Mouse (Mus musculus): ENCODE data around the gene Jak2. TPM values are rescaled to one million over a fixed set of nuclear protein-coding genes. Genes with fewer than 3 reads are reported as not detected.

Gene Jak2
- 10 to 100 TPM; 27.2 to 31.4 TPM for total RNA-seq (2021)

- peak; percentile 90 for DNase-seq
Observed at GRCm38 (mm10) chr19:29251191-29251957, at the start of gene Jak2. Gene Jak2, plus strand, starts transcription at chr19:29251828.

GRCm38 (mm10) chr19:29203337-29203736, 48.3 kb upstream of the Jak2 start:
- no peak for DNase-seq

DNA sequence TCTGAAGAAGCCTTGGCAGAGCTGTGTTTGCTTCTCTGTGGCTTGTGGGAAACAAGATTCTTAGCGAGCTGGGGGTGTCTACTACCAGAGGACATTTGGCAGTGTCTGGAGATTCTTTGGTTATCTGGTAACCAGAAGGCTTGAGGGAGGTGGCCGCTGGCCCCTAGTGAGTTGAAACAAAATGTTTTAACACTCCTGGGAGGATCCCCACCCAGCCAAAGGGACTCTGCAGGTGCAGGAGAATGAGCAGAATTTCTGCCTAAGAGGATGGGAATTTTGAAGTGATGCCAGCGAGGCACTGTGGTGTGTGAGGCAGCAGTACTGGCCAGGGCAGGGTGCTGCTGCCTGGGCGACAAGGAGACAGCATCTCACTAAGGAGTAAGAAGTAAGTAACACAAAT, 47.0 kb upstream of the Jak2 start:
- DNase-seq, result no peak

DNA sequence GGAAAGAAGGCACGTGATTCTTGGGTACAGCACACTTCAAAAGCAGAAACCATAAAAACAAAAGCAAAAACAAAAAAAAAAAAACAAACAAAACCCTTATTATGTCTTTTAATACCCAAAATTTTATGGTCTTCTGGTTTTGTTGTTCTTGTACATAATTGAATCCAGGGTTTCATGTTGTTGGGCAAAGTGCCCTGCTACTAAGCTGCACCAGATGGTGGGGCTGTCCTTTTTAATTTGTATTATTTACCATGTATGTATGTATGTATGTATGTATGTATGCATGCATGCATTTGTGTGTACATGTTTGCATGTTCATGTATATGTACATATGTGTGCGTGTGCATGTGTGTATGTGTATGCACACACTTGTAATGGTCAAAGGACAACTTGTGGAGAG, 46.4 kb upstream of the Jak2 start:
- no peak for DNase-seq

DNA sequence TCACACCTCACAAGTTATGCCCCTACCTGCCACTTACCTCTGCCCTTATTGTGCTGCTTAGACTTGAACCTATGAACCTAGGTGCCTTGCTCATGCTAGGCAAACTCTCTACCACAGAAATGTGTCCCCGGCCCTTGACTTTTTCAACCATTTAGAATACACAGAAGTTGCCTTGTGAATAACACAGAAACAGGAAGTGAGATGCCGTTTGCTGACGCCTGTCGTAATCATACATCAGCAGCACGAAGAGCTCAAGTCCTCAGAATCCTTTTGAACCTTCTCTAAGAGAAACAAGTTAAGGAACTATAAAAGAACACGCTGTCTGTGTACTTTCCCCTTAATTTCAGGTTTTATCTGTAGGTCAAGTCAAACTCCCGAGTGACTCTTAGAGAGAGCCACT, 41.7 kb upstream of the Jak2 start:
- DNase-seq, result no peak

DNA sequence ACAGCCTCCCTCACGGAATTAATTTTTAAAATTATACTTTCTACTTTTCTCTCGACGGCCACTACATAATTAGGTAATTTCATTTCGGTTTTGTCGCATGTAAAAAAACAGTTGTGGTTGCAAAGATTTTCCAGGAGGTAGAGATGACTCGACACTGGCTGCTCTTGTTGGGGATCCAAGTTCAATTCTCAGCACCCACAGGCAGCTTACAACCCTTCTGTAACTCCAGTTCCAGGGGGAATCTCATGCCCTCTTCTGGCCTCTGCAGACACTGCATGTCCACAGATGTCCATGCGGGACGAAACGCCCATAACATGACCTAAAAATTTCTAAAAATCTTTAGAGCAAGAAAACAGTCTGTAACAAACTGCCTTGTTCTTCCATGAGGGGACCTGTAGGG, 41.3 kb upstream of the Jak2 start:
- DNase-seq, result no peak

DNA sequence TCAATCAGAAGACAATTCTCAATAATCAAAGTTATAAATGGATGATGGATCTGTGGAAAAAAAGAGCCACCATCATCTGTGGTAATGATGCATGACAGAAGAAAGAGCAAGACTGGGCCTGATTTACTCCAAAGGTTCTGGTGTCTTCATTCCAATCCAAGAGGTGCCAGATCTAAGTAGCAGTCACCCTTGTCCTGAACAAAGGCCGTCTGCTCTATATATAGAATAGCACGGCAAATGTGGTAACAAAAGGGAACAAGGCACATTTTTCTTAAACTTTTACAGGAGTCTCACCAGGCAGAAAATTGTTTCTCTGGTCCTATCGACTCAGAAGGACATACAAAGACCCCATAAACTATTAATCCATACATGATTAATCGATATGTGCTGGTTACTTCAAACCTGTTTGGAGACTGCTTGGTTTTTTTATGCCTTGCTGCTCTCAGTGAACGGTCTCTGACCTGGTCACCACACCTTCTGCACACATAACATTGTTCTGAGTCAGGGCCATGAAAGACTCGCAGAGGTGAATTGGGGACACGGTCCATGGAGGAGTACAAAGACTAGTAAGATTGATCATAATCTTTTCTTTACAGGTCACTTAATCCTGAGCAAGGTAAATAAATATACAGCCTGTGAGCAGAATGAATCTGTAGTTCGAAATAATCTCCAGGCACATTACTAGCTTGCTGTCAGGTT, 35.7 kb upstream of the Jak2 start:
- no peak for DNase-seq

DNA sequence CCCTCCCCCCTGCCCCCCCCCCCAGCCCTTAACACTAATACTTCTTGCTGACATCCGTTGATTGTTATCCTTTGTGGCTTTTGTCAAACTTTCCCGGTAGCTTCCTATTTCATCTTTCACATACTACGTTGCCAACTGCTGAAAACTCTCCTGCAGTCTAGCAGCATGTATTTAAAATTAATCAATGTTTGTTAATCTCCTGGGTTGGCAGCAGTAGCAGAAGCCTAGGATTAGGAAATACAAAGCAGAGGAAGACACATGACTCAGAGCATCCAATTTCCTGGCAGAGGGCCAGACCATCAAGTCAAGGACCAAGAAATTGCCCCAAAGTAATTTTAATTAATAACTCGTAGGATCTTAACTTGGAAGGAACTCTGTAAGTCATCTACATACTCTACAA, 29.8 kb upstream of the Jak2 start:
- no peak for DNase-seq

DNA sequence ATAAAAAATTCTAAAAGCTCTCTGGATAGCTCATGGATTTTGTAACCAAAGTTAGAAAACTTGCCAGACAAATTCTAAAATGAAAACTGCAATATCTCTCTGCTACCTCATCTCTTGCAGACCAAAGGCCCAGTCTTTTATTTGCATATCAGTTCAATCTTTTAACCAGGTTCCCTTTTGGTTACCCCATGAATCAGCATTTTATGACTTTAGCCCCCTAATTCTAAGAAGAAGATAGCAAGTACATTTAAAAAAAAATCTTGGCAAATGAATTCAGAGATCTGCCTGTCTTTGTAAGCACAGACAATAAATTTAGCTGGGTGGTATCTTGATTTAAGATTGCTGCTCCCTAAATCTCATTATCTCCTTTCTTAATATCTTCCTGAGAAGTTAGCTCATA, 26.7 kb upstream of the Jak2 start:
- no peak for DNase-seq

DNA sequence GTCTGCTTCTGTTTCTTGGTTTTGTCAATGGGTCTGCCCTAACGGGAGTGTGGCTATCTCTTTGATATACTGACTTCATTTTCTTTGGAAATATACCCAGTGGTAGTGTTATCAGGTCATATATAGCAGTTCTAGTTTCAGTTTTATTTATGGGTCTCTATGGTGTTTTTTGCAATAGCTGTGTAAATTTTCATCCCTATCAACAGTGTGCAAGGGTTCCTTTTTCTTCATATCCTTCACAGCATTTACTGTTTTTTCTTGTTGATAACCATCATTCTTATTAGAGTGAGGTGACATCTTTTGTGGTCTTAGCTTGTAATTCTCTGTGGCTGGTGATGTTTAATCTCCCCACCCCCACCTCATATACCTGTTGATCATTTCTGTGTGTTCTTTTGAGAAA, 24.6 kb upstream of the Jak2 start:
- no peak for DNase-seq

DNA sequence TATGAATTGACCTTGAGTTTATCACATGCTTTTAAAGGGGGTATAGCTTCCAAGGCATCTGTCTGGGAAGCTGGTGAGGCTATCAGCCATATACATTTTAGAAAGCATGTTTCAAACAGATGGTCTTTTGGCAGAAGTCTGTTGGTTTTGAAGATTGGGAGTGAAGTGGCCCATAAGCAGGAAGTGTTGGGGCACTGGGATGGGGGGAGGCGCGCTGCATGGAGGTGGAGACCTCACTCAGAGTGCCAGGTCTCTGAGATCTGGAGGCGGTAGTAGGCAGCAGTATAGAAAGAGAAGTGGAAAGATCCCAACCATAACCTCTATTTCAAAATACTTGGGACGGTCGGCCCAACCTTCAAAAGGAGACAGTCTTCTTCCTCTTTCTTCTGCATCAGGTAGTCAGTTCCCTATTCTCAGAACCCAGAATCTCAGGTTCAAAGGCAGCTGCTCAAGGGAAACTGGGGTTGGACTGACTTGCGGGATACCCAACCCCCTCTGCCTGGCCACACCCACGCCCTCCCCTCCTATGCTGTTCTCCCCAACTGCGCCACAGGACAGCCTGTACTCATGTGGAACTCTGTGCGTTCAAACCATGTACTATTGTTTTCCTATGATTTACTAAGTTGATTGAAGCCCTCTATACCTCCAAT, 23.6 kb upstream of the Jak2 start:
- no peak for DNase-seq

DNA sequence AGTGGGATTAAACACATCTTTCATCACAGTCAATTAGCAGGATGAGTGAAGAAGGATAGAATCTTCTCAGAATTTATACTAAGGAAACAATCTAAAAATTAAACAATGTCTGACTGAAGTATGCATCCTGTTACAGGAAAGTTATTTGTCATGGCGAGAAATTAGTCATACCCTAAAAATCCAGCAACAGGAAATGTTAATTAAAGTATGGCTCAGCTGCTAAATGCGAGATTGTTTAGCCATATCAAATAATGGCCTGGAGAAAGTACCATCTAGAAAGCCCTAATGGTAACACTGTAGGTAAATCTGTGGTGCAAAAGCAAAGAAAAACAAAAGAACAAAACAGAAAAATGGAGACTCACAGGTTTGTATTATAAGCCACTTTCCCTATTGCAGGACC, 22.6 kb upstream of the Jak2 start:
- DNase-seq, result no peak

GRCm38 (mm10) chr19:29232738-29233137, 18.9 kb upstream of the Jak2 start:
- no peak for DNase-seq

DNA sequence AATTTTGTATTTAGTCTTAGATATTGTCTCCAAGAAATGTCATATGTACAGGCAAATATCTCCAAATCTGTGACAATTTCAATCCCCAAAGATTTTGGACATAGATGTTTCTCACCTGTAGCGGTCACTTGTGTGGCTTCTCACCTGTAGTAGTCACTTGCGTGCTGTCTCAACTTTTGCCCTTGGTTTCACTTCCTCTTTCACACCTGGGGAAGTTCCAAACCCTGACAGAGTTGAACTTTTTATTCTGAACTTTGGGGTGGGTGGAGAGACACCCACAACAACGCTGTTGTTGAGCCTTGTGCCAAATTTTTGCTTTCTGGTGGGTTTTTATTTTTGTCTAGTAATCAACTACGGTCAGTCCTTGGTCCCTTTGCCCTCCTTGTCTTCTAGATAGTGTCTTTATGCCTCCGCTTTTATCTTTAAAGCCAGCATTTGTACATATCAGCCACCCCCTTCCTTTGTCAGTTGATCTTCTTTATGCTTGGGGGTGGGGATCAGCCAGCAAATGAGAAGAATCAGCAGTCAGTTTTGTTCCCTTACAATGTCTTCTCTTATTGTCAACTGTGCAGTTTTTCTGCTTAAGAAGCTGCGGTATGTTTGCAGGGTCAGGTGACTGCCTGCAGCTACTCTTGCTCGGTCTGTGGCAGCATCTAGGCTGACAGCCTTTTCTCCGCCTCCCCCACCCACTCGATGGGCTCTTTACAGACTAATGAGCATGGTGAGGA, 14.8 kb upstream of the Jak2 start:
- no peak for DNase-seq

GRCm38 (mm10) chr19:29238171-29238570, 13.5 kb upstream of the Jak2 start:
- DNase-seq, result no peak

DNA sequence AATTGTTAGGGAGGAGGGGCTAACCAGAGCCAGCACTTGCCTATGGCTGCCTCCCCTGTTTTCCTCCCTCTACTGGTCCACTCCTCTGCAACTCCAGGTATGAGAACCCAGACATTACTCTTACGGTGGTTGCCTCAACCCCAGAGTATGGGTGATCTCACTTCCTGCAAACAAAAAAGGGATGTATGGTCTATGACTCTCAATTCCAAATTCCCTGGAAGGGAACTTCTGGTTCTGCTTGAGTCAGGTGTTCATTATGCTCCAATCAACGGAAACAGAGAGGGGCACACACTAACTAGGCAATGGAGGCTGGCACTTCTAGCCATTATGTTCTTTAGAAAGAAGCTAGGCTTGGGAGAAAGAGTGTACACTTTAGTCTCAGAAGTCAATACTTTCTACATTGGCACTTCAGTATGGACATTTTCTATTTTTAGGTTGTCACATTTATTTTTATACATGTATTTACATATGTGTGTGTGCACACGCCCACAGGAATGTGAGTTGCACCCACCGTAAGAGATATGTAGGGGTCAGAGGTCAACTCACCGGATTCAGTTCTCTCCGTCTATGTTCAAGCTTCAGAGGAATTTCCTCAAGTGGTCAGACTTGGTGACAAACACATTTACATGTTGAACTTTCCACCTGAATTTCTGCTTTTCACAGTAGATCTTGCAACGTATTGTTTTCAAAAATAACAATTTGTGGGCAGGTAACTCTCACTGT, 12.0 kb upstream of the Jak2 start:
- no peak for DNase-seq

DNA sequence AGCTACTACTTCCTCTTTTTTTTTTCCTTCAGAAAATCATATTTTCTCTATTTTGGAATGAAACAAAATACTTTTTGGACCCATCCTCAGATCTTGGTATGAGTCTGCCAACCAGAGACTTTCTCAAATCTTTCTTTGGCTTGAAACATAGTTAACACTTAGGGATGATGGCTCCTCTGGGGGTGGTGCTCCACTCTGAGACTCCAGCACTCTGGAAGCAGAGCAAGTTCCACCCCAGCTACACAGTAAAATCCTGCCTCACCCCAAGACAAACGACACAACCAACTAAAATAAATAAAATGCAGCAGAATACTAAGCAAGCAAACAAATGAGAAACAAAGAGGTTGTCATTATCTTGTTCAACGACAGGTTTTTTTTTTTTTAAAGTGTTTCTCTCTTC, 11.0 kb upstream of the Jak2 start:
- DNase-seq, result no peak

GRCm38 (mm10) chr19:29241581-29241980, 10.0 kb upstream of the Jak2 start:
- no peak for DNase-seq

DNA sequence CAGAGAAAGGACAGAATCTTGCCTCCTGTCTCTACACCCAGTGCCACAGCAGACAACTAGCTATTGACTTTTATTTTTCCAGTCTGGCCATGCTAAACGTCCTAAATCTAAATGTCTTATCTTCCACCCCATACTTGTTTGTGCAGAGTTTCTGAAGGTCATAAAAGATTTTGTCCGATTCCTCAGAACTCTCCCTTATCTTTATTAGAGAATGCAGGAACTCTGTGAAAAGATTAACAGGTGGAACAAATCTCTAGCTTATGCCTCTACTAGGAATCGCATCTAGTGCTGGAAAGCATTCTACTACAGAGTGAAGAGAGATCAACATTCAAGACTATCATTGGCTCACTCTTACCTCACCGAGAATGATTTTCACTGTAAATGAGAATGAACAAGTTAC, 1.7 kb upstream of the Jak2 start:
- no peak for DNase-seq

DNA sequence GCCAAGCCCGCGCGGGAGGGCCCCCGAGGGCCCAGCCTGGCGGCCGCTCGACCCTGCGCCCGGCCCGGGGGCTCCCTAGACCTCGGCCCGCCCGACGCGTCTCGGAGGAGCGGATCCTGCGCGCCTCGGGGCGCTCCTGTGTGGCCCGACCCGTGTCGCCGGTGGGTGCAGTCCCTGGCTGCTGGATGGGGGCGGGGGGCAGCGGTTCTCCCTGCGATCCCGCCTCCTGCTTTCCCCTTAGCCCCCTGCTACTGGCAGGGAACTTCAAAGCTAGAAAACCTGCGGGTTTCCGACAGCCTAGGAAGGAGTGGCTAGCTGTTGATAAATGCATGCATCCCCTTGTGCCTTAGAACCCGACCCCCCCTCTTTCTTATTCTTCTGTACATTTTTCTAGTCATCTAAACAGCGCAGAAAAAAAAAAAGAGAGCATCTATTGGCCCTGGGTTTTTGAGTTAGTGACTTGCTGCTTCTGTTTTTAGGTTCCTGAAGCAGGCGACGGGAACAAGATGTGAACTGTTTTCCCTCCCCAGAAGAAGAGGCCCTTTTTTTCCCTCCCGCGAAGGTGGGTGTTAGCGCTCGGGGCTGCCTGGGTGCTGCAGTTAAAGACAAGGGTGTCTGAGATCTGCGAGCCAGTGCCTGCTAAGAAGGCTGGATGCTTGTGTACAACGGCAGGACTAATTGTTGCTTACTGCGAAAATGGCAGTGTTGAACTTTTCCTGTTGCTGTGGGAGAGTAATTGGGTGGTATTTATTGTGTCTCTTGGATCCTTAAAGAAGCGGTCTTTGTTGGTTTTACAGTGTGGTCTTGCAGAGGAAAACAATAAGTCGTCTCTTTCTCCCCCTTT, 552 bp downstream of the Jak2 start:
- DNase-seq, result peak in 1 of 2 experiments; percentile 50

- DNase-seq, result no peak
Observed at GRCm38 (mm10) chr19:29252831-29253545, 1.4 kb downstream of the Jak2 start.

All from layer of hippocampus, postnatal 36 days (tissue).